Mouse (Mus musculus) kidney, adult 18-20 months (tissue): Measurements from ENCODE around the gene C2cd3.

Experiments used
- DNase-seq: peaks from one replicate; pipeline ENCODE4 v3.0.0; 2021

Gene C2cd3

DNA sequence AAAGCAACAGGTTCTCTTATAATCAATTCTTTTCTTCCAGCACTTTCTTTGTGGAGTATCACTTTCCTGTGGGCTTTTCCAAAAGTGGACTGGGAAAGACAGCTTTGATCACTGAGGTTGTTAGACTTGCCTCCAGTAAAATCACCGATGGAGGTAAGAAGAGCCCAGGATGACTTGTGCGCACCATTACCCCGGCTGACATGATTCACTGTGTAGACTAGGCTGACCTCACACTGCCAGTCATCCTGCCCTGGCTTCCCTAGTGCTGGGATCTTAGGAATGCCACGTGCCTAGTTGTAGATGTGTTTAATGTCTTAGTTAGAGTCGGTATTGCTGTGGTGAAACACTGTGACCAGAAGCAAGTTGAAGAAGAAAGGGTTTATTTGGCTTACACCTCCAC, 35.6 kb downstream of the C2cd3 start:
- DNase-seq = no peak

DNA sequence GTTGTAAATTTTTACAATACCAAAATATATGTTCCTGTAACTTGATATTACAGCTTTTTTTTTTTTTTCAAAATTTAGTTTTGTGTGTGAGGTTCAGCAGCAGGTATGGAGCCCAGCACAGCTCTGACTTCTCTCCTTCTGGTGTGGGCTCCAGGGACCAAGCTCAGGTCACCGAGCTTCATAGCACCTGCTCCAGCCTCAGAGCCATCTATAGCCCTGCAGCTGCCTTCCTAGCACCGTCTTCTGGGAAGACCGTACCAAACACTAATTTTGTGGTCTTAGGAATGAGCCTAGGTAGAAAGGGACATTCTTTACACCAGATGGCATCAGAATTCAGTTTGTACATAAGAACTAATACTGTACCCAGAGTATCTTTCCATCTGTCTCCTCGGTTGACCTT, 36.7 kb downstream of the C2cd3 start:
- no peak for DNase-seq

DNA sequence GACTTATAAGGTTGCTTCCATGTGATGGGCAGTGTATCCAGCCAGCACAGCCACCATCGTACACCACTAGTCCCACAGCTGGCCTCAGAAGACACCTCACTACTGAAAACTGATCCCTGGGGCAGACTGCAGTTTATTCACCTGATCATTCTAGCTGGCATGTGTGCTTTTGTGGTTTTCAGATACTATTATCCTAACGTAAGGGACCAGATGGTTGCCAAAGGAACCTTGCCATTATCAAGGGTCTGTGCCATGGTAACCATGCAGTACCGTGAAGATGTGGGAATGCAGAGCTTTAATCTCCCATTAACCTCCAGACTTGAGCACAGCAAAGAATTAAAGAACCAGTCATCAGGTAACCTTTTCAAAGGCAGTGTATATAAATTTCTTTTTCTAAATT, 53.8 kb downstream of the C2cd3 start:
- no peak for DNase-seq

DNA sequence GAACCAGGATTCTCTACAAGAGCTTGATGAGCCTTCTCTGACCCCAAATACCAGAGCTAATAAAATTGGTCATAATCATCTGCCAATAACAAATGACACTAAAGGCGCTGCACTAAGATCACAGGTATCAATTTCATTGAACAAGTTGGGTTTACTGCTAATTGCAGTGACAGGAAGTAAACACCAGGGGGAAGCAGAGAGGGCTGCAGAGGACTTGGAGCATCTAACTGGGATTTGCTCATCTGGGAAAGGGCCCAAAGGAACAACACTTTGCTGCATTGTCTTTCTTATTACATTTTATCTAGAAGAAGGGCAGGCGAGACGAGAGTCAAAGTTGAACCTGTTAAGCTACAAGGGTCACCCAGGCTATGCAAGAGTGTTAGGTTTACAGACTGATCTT, 57.1 kb downstream of the C2cd3 start:
- DNase-seq = peak; percentile 50

DNA sequence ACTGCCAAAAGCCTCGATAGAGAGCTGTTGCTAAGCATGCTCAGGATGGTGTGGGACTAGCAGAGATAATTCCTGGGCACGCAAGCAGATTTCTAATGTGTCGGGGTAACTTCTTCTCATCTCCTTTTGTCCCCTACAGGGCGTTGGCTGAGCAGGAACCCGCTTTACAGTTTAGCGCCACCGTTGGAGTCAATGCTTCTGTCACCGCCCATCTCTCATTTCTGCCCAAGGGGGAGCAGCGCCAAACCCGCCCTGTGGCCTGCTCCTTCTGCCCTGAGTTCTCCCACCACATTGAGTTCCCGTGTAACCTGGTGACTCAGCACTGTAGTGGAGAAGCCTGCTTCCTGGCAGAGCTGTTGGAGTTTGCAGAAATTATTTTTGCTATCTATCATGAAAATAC, 57.9 kb downstream of the C2cd3 start:
- no peak for DNase-seq

DNA sequence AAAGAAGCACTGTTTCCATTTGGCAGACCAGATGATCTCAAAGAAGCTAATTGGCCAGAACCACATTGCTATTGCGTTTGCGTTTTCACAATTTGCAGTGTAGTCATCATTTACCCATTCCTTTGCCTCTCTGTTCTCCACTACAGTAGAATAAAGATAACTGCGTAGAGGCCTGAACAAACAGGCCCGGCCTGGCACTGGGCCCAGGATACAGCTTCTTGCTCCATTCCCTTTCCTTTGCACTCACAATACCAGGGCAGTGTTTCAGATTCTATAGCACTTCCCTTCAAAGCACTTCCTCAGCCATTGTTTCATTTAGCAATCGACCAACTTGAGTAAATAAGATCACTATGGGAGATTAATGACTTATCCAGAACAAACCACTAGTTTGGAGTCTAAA, 59.1 kb downstream of the C2cd3 start:
- no peak for DNase-seq

DNA sequence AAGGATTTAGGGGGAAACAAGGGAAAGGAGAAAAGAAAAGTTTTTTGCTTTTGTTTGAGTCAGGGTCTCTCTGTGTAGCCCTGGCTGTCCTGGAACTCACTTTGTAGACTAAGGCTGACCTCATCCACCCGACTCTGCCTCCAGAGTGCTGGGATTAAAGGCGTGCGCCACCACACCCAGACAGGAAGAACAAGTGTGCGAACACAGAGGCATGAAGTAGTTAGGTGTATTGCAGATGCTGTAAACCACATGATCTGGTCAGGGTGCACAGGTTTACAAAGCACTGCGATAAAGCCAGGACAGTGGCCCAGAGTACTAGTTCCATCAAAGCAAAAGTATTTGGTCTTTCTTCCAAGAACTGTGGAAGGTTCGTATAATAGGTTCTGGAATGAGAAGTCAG, 61.3 kb downstream of the C2cd3 start:
- no peak for DNase-seq

DNA sequence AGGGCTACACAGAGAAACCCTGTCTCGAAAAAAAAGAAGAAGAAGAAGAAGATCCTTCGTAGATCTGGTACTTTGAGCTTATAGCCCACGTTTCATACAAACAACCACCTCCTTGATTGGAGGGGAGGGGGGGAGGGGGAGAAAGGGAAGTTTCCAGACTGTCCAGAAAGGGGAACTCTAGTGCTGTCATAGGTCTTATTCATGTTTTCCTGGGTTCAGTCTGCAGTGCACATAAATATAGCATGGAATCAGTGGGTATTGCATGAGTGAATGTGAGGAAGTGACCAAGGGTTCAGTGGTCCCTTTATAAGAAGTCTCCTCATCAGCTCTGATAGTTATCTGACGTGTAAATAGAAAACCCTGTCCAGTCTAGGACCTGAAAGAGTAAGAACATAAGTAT, 71.7 kb downstream of the C2cd3 start:
- no peak for DNase-seq

DNA sequence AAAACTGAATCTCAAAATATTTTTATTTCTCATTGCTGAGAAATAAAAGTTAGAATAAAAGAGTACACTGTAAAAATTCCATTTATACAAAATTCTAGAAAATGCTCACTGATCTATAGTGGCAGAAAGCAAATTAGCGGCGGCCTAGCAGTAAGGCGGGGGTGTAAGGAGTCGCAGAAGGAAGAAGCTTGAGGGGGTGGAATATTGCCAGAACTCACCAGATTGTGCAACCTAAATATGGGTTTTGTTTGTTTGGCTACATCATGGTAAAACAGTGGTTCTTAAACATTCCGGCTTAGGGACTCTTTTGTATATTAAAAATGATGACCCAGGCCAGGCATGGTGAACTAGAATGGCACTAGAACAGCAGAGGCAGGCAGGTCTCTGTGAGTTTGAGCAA, 74.2 kb downstream of the C2cd3 start:
- no peak for DNase-seq

DNA sequence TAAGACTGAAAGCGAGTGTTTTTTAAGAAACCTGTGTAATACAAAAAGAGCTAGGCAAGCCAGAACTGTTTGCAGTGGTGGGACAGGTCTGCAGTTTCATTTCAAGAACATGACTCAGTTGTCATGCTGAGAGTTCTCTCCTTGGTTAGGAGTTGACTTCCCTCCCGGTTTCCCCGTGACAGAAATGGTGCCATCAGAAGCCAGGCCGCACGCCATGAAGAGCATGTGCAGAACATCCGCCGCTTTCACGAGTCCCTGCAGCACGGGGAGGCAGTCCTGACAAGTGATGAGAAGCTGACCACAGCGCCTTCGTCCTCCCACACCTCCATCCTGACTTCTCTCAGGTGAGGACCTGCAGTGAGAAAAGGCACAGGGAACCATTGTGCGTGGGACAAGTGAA, 76.5 kb downstream of the C2cd3 start:
- DNase-seq = no peak

DNA sequence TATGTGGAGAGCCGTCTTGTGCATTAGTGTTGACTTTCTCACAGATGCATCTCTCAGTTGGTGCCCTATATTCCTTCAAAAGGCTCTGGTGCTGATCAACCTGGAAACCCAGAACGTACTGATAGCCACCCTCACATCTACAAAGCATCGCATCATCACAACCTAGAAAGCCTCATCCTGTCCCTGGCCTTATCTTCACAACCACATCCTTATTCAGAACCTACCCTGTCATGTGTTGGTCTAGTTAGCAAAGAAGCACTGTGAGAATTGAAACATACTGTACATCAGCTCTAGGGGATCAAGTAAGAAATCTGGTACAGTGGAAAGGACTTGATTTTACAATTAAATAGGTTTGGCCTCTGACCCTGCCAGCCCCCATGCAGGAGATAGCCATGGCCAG, 77.0 kb downstream of the C2cd3 start:
- DNase-seq = no peak

DNA sequence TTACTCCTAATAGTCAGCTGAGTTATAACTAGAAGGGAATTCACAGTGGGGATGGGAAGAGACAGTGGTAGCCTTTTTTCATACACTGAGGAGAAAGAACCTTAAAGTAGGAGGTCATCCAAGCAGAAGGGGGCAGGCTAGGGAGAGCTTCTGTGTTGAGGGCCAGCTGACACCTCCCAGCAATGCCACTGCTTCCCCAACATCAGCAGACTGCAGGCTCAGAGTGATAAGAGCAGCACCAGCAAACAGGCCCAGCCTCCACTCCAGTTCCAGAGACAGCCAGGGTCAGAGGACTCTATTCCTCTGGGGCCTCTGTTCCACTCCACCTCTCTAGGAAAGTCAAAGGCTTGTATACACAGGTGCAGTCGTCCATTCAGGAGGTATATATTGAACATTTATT, 86.1 kb downstream of the C2cd3 start:
- DNase-seq = no peak

DNA sequence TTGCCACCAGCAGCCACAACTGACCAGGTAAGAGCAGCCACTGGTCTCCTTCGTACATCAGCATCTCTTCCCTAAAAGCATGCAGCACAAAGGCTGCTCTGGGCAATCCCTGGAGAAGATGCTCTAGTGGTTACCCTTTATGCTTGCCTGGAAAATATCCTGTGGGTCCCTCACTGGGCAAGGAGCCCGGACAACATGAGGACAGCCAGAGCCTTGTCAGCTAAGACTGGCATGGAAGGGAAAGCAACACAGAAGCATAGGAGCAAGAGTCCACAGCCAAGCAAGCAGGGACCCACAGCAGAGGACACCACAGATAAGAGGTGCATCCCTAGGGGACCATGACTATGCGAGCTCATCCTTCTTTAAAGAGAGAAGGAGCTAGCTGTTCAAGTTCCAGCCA, 87.8 kb downstream of the C2cd3 start:
- DNase-seq = no peak

DNA sequence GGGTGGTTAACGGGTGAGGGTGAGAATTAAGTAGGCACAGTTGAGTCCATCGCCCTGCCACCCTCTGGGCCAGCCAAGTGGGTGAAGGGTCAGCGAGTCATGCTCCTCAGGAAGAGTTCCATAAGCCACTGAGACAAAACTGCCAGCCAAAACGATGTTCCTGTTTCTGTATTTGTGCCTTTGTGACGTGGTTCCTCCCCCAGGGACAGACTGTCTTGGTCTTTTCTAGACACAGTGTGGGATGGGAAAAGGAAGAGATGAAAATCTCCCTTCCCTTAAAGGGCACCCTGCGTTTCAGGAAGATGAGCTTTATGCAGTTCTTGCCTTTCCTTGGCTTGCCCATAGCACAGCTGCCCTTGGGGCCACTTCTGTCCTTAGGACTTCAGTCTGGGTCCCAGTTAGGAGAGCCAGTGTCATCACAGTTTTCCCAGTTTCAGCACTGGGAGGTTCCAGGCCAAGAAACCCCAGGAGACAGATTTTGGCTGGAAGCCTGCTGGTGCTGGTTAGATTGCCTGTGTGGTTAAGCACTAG, 89.7 kb downstream of the C2cd3 start:
- peak; percentile 80 for DNase-seq

DNA sequence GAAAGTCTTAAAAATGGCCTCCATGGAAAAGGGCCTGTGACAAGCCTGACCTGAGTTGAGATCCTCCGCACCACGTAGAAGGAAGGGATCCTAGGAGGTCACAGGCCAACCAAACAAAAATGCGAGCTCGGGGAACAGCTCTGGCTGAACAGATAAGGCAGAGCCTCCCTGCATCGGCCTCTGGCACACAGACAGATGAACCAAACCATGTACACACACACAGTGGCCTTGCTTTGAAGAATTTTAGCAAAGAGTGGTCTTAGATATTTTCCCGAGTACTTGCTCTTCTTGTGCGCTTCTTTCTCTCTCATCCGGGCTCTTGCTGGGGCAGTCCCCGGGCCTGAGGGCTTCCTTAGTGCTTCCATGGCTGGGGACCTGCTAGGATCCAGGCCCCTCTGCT, 91.2 kb downstream of the C2cd3 start:
- DNase-seq = no peak

DNA sequence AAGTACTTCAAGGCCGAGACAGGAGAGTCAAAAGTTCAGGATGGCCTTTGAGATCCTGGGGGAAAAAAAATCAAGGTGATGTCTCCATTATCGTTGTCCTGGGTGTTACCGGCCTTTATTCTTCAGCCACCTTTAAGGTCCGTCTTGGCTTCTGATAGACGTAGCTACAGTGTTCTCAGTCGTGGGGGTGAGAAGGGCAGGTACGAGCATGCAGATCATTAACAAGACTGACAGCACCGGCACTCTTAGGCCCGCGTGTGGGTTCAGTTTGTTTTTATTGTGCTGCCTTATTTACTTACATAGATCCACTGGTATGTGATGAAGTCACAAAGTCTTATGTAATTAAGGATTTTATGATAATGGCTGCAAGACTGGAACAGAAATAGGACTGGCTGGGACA, 91.7 kb downstream of the C2cd3 start:
- peak; percentile 52 for DNase-seq

DNA sequence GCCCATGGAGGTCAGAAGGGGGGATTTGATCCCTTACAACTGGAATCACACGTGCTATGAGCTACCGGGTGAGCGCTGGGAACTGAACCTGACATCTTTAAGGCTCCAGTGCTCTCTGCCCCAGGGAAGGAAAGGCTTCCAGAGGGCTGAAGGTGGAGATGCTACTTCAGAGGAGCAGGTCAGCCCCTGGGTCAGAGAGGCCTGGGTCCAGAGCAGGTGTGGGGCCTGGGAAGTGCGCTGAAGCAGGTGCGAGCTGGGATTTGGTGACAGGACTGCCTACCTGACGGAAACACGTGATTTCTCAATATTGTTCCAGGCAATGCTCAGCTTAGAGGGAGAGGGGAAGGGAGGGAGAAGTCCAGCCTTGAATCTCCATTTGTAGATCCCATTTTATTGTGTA, 92.2 kb downstream of the C2cd3 start:
- DNase-seq = no peak

DNA sequence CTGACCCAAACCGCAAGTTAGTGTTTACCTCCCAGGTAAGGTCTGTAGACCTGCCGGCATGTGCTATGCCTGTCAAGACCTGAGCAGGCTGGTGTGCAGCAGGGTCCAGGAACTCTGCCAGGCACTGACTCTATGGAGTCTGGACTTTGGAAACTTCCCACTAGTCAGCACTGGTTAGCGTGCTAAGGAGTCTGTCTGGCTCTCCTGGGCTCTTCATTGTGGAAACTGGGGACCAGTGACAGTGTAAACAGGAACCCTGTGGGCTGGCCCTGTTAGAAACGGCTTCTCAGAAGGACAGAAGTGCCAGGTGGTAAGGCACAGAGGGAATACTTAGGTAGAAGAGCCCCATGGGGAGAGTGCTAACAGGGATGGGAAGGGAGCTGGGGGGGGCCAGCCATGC, 93.2 kb downstream of the C2cd3 start:
- peak; percentile 76 for DNase-seq

DNA sequence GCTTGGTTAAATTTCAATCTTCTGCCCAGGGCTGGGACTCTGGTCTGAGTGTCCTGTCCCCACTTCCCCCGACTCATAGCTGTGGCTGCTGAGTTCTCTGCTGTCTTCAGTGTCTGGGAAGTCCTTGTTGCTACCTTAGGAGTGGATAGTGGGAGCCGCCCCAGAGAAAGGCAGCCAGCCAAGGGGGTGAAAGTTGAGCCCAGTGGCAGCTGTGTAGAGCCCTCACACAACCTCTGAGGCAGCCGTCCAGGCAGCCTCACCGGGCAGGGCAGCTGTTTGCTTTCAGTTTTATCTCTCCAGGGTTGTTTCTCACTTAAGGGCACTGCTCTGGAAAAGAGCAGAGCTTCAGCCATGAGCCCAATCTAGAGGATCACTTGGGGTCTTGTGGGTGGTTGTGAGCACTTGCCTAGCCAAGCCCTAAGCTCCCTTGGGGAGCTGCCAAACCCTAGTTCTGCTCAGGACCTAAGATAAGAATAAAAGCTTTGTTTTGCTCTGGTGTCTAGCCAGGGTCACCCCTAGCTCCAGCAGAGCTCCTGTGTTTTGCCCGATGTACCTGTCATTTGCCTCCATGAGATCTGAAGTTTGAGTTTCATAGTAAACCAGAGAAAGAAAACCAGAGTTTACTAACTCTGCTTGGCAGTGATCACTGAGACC, 93.8 kb downstream of the C2cd3 start:
- DNase-seq = peak; percentile 90

DNA sequence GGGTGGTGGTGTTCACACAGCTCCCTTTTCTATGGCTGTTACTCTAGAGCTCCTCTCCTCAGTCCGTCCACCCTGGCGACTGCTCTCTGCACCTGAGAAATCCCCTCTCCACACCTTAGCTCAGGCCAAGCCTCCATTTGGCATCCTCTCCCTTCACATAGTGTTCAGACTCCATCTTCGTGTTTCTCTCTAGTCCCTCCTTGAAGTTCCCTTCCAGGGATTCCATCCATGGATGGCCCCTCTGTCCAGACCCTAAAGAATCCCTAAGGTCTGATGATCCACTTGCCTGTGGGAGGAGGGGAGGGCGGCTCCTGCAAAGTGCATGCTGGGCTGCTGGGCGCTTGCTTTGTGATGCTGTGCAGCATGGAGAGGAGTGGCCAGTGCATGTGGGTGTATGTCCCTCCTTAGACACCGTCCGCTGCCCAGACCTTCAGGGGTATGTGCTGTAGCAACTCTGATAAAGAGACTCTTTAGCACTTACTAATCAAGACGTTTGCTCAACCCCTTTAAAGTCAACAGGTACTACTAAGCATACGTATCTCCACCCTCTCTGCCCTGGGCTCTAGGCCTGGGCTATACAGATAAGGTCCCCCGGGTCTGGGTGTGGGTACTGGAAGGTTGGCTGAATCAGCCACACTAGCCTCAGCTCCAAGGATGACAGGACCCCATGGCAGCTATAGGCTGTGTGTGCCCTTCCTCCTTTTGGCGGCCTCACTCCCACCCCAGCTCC, 94.9 kb downstream of the C2cd3 start:
- DNase-seq = no peak

DNA sequence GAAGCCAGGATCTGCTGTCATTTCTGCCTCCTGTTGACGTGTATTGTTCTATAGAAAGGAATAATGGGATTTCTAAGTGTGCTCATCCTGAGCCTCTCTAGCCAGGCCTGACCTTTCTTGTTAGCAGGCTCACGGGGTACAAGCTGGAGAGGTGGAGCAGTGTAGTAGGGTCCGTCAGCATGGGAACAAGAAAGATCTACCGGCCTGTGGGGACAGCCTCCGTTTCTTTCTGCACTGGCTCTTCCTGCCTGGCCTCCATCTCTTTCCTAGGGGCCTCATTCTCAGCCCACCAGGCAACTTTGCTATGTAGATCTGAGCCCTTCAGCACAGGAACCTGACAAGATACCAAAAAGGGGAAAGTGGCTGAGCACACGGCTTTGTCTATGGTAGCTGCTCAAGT, 96.7 kb downstream of the C2cd3 start:
- no peak for DNase-seq

DNA sequence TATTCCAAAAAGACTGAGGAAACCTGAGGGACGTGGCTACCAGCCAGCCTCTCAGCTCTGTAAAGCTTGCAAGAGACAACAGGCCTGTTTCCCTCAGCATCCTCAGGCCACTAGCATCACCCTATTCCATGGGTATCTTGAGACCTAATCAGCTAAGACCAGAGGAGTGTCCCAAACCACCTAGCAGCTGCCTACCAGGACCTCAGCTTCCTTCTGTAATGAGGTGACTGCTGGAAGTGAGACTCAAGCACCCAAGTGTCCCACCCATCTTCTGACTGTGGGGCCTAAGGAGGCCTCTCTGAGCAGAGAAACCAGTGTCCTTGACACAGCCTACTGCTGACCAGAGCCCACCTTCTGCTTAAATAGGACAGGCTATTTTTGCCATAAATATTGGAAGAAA, 97.5 kb downstream of the C2cd3 start:
- no peak for DNase-seq

DNA sequence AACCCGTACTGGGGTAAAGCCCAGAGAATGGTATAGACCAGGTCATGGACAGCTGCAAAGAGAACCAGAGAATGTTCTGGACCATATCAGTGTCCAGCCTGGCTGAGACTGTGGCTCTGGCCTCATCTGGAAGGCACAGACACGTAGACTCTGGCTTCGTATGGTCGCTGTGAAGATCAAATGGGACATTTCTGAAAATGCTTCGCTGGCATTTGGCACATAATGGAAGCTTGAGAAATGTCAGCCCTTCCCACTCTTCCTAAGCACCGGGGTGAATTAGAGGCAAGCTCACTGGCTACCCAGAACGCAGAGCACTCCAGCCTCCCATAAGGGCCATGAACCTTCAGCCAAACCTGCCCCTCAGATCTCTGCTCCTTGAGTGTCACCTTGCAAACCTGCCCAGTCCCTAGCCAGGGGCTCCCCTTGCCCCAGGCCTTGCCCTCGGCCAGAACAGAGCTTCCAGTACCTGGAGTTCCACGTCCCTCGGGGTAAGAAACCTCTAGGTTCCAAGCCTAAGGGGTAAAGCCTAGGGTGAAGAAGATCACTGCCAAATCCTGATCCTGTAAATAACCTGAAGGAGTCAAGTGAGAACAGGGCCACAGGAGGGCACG, 98.9 kb downstream of the C2cd3 start:
- no peak for DNase-seq

DNA sequence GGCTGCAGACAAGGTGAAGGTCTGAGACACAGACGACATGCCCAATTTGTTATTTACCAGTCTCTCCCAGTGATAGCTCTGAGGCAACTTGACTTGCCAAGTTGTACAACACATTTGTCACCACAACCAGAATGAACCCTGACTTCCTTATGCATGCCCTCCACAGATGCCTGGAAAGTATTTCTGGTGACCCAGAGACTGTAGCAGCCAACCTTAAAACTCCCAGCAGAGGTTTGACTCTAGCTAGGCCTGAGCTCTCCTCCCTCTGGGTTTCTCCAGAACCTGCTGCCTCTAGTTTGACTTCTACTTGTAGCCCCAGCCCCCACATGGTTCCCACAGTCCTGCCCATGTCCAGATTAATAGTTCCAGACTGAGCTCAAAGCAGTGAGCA, 99.4 kb downstream of the C2cd3 start:
- no peak for DNase-seq
